Mouse (Mus musculus) cortical plate, adult 2 months (tissue): ENCODE data around the gene Fam76b.

ENCODE experiments used
- CTCF ChIP-seq: fragments of 200-500 bp; IDR thresholded peaks from 2 replicates; pipeline ENCODE4 v1.5.1; 2011; ENCODE audit warnings: mild to moderate bottlenecking, control low read depth, low read length; ENCODE audit not compliant: insufficient read depth; ENCODE audit errors: extremely low read depth
- POLR2A ChIP-seq: fragments of 200-500 bp; IDR thresholded peaks from 2 replicates; pipeline ENCODE4 v1.6.1; 2011; ENCODE audit warnings: mild to moderate bottlenecking, low read length, control low read depth; ENCODE audit not compliant: insufficient read depth; ENCODE audit errors: extremely low read depth

DNA sequence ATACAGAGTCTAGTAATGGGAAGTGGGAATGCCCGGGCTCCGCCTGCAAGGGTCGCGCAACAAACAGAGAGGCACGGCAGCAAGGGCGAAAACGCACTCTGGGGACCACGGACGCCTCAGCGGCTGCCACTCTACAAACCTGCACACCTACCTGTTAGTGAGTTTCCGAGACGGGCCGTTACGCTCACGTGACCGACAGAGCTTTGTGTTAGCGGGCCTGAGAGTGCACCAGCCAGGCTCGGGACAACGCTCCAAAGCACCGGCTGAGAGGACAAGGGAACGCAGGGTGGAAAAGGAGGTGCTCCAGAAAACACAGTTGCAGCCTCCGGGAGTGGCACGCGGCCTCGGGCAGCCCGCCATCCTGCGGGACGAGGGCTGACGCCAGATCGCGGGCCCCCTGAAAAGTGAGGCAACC lies 1.1 kb upstream of the Fam76b start:
- TF ChIP-seq POLR2A (no peak), CTCF (no peak)
